Mouse (Mus musculus) macrophage (primary cell): Measurements from ENCODE around the gene Inka2. TPM values are rescaled to one million over a fixed set of nuclear protein-coding genes. Genes with fewer than 3 reads are reported as not detected.

Experiments
- H3K27ac ChIP-seq: fragments of 350-480 bp; formaldehyde crosslinking; 2 replicates; pipeline ENCODE4 v1.9.0; 2021
- H3K36me3 ChIP-seq: fragments of 350-480 bp; formaldehyde crosslinking; 2 replicates; pipeline ENCODE4 v1.9.0; 2021; ENCODE audit errors: inconsistent target
- H3K4me3 ChIP-seq: fragments of 350-480 bp; formaldehyde crosslinking; 2 replicates; pipeline ENCODE4 v1.9.0; 2021; ENCODE audit errors: inconsistent target
- H3K79me2 ChIP-seq: fragments of 350-480 bp; formaldehyde crosslinking; 2 replicates; pipeline ENCODE4 v1.9.0; 2021; ENCODE audit errors: inconsistent target
- WGBS: methylation state at CpG from one replicate; pipeline ENCODE4 v1.1.7; 2026; ENCODE audit warnings: inconsistent platforms; ENCODE audit not compliant: missing documents; 5-methylcytosine and 5-hydroxymethylcytosine counted together
- polyA plus RNA-seq: library from polyadenylated mRNA; stranded (reverse); fragments of 250-400 nt; gene quantifications from 3 replicates; pipeline ENCODE4 v1.2.4, GENCODE M21; 2018; ENCODE audit warnings: inconsistent platforms
- total RNA-seq, 78 experiments: library from RNA; depleted of rRNA; stranded (reverse); fragments of 250-400 nt; gene quantifications; 1 replicate in 9 of 78; 2 replicates in 24 of 78; 3 replicates in 43 of 78; 4 replicates in 2 of 78; pipeline ENCODE4 v1.2.4; 2018; ENCODE audit warnings: inconsistent platforms in 56 of 78

Gene Inka2
- 10 to 100 TPM in 1 of 26 experiments, 1 to 10 TPM in 18, under 1 TPM in 7; 0.31 to 10.1 (median 3.6) TPM for total RNA-seq (2018; cell fraction: chromatin; rRNA removed)
- total RNA-seq (2018; cell fraction: cytosol; rRNA removed) = 1 to 10 TPM in 18 of 26 experiments, under 1 TPM in 8; 0.33 to 3.1 (median 1.6) TPM
- 10 to 100 TPM in 1 of 26 experiments, 1 to 10 TPM in 19, under 1 TPM in 5, not detected in 1; 0.12 to 10.1 (median 3.1) TPM for total RNA-seq (2018; cell fraction: nucleus; rRNA removed)
- polyA plus RNA-seq = 2.0 to 2.6 TPM (median 2.3 TPM) in 3 replicates

- Histone ChIP-seq H3K79me2 (no peaks in the 10 kb centered on the region), H3K4me3 (peak within 1 kb of the TSS; percentile 57), H3K36me3 (no peaks in the 10 kb centered on the region), H3K27ac (peak within 1 kb of the TSS; percentile 7; the same call in 1 of the 2 replicates)
- whole genome bisulfite sequencing = 11% methylated on average over 42 of the region's 43 CpGs
These were observed at the start of gene Inka2 for GRCm38 (mm10) chr3:105704031-105705008. Gene Inka2, plus strand, starts transcription at chr3:105704599.

GRCm38 (mm10) chr3:105655031-105655585 is 49.3 kb upstream of the Inka2 start:
- 81% methylated on average over 11 of the region's 11 CpGs for WGBS
- no peaks in the 10 kb centered on the region for H3K36me3 ChIP-seq
- no peaks in the 10 kb centered on the region for H3K79me2 ChIP-seq
- H3K4me3 ChIP-seq = no peak overlapping the region
- H3K27ac ChIP-seq = no peak overlapping the region

GRCm38 (mm10) chr3:105660530-105660929 is 43.9 kb upstream of the Inka2 start:
- 55% methylated on average over 2 of the region's 2 CpGs for WGBS
- Histone ChIP-seq H3K27ac (no peak overlapping the region), H3K4me3 (no peak overlapping the region), H3K79me2 (no peaks in the 10 kb centered on the region), H3K36me3 (no peaks in the 10 kb centered on the region)

- 73% methylated on average over 8 of the region's 8 CpGs for whole genome bisulfite sequencing
- no peak overlapping the region for H3K4me3 ChIP-seq
- no peaks in the 10 kb centered on the region for H3K79me2 ChIP-seq
- no peaks in the 10 kb centered on the region for H3K36me3 ChIP-seq
- H3K27ac ChIP-seq = no peak overlapping the region
These were observed 41.4 kb upstream of the Inka2 start for GRCm38 (mm10) chr3:105663043-105663442.

- H3K4me3 ChIP-seq = no peak overlapping the region
- WGBS = 88% methylated on average over 9 of the region's 9 CpGs
- H3K36me3 ChIP-seq = no peaks in the 10 kb centered on the region
- no peaks in the 10 kb centered on the region for H3K79me2 ChIP-seq
- no peak overlapping the region for H3K27ac ChIP-seq
These were observed 39.2 kb upstream of the Inka2 start for GRCm38 (mm10) chr3:105665105-105665765.

- H3K79me2 ChIP-seq = no peaks in the 10 kb centered on the region
- no peaks in the 10 kb centered on the region for H3K36me3 ChIP-seq
- no peak overlapping the region for H3K27ac ChIP-seq
- WGBS = 81% methylated on average over 4 of the region's 4 CpGs
- H3K4me3 ChIP-seq = no peak overlapping the region
These were observed 37.3 kb upstream of the Inka2 start for GRCm38 (mm10) chr3:105666996-105667523.

- H3K79me2 ChIP-seq = no peaks in the 10 kb centered on the region
- no peak overlapping the region for H3K4me3 ChIP-seq
- 83% methylated on average over 9 of the region's 9 CpGs for WGBS
- H3K27ac ChIP-seq = no peak overlapping the region
- H3K36me3 ChIP-seq = no peaks in the 10 kb centered on the region
These were observed 36.2 kb upstream of the Inka2 start for GRCm38 (mm10) chr3:105668161-105668560.

- no peaks in the 10 kb centered on the region for H3K79me2 ChIP-seq
- no peaks in the 10 kb centered on the region for H3K36me3 ChIP-seq
- WGBS = 100% methylated on average over 3 of the region's 3 CpGs
- H3K27ac ChIP-seq = no peak overlapping the region
- no peak overlapping the region for H3K4me3 ChIP-seq
These were observed 34.6 kb upstream of the Inka2 start for GRCm38 (mm10) chr3:105669776-105670175.

GRCm38 (mm10) chr3:105670801-105671200 is 33.6 kb upstream of the Inka2 start:
- WGBS = 100% methylated on average over 1 of the region's 1 CpGs
- no peaks in the 10 kb centered on the region for H3K79me2 ChIP-seq

GRCm38 (mm10) chr3:105674595-105675218 is 29.7 kb upstream of the Inka2 start:
- Histone ChIP-seq H3K27ac (no peak overlapping the region), H3K4me3 (no peak overlapping the region), H3K36me3 (peaks cover 17% of the 10 kb centered on the region), H3K79me2 (no peaks in the 10 kb centered on the region)
- 32% methylated on average over 7 of the region's 7 CpGs for WGBS

More at GRCm38 (mm10) chr3:105670801-105671200, 33.6 kb upstream of the Inka2 start:
- Histone ChIP-seq H3K36me3 (no peaks in the 10 kb centered on the region), H3K4me3 (no peak overlapping the region), H3K27ac (no peak overlapping the region)

GRCm38 (mm10) chr3:105675932-105676331 is 28.5 kb upstream of the Inka2 start:
- Histone ChIP-seq H3K4me3 (no peak overlapping the region), H3K36me3 (peaks cover 28% of the 10 kb centered on the region), H3K79me2 (no peaks in the 10 kb centered on the region), H3K27ac (no peak overlapping the region)
- WGBS = 7% methylated on average over 2 of the region's 2 CpGs

- H3K79me2 ChIP-seq = peaks cover 4% of the 10 kb centered on the region; the same call in 1 of the 2 replicates
- peaks cover 39% of the 10 kb centered on the region for H3K36me3 ChIP-seq
- no peak overlapping the region for H3K27ac ChIP-seq
- no peak overlapping the region for H3K4me3 ChIP-seq
- 96% methylated on average over 7 of the region's 7 CpGs for WGBS
These were observed 24.1 kb upstream of the Inka2 start for GRCm38 (mm10) chr3:105680346-105680745.

- Histone ChIP-seq H3K27ac (no peak overlapping the region), H3K79me2 (peaks cover 19% of the 10 kb centered on the region), H3K36me3 (0 out of 2 replicates have a peak, but pooled peaks cover 5% of the 10 kb centered on the region), H3K4me3 (peak overlapping the region; percentile 59)
- 6% methylated on average over 60 of the region's 60 CpGs for WGBS
These were observed 17.7 kb upstream of the Inka2 start for GRCm38 (mm10) chr3:105686394-105687323.
